Comparison of ENCODE assay signal across 9 mouse cellular contexts in genomic region chr10:41434624-41435023, GRCm38 (mm10). TPM values are rescaled to one million over a fixed set of nuclear protein-coding genes. Genes with fewer than 3 reads are reported as not detected.
DNase-seq lines count a peak whose midpoint lies in the region; ATAC-seq lines count a peak whose summit lies in the region.
"Had no signal": no experiment of that assay in that cellular context is flagged by ENCODE, and none has a peak within 500 bp of the region (broad histone marks: within the 10 kb centered on the region; RNA-seq: fewer than 3 reads in every experiment).

No protein-coding gene starts in this region.

- no peaks in the 10 kb centered on the region for H3K9me3 ChIP-seq in hindbrain, embryonic 14.5 days (ENCODE audit: control insufficient read depth, low read length)
- no peaks in the 10 kb centered on the region for H3K9me3 ChIP-seq in hindbrain, embryonic 16.5 days (ENCODE audit: control insufficient read depth, low read length)
- H3K9me3 ChIP-seq: neural tube, embryonic 13.5 days had no signal

- peak; percentile 41 for DNase-seq in hindbrain, embryonic 14.5 days (ENCODE audit: low spot score)
- DNase-seq in CD4-positive, CD25-positive, alpha-beta regulatory T cell, adult 2 months (ENCODE audit: low read depth, low spot score) = peak; percentile 63
- peak; percentile 70 for DNase-seq in adrenal gland, postnatal 10 days
- DNase-seq in gastrocnemius, adult 8-10 months (ENCODE audit: low spot score in 2 of 2) = peak; percentile 12 to 36
- DNase-seq in layer of hippocampus, postnatal 10 days (ENCODE audit: low spot score in 2 of 2) = peak; percentile 38 to 51
- peak; percentile 69 for DNase-seq in retina, embryonic 14.5 days (ENCODE audit: low spot score)
- no peak for DNase-seq in frontal cortex, postnatal 10 days (ENCODE audit: low spot score in 2 of 2)

- no peak overlapping the region for H3K4me2 ChIP-seq in hindbrain, embryonic 14.5 days (replicated peaks)
- H3K4me2 ChIP-seq in hindbrain, embryonic 16.5 days (ENCODE audit: low read length) = no peak overlapping the region
- H3K4me2 ChIP-seq: neural tube, embryonic 13.5 days had no signal

- no peaks in the 10 kb centered on the region for H3K36me3 ChIP-seq in hindbrain, embryonic 14.5 days (replicated peaks; ENCODE audit: control insufficient read depth, insufficient read depth)
- H3K36me3 ChIP-seq in hindbrain, embryonic 16.5 days (ENCODE audit: control insufficient read depth, insufficient read depth, low read length) = no peaks in the 10 kb centered on the region
- H3K36me3 ChIP-seq: neural tube, embryonic 13.5 days had no signal

- no peak for ATAC-seq in hindbrain, embryonic 14.5 days (ENCODE audit: low FRiP score)
- ATAC-seq in hindbrain, embryonic 16.5 days = no peak

- no peak overlapping the region for H3K4me3 ChIP-seq in hindbrain, embryonic 14.5 days (replicated peaks; ENCODE audit: low read length)
- H3K4me3 ChIP-seq in hindbrain, embryonic 16.5 days (ENCODE audit: low read length) = no peak overlapping the region
- H3K4me3 ChIP-seq: neural tube, embryonic 13.5 days had no signal

- H3K4me1 ChIP-seq in hindbrain, embryonic 14.5 days (replicated peaks; ENCODE audit: control insufficient read depth, insufficient read depth, low read length) = no peaks in the 10 kb centered on the region
- H3K4me1 ChIP-seq in hindbrain, embryonic 16.5 days (ENCODE audit: control insufficient read depth, insufficient read depth, low read depth, low read length) = no peaks in the 10 kb centered on the region
- H3K4me1 ChIP-seq: neural tube, embryonic 13.5 days had no signal

- WGBS in hindbrain, embryonic 14.5 days = 28% methylated on average over 4 of the region's 4 CpGs
- WGBS in hindbrain, embryonic 16.5 days = 28% methylated on average over 4 of the region's 4 CpGs

- H3K27ac ChIP-seq in hindbrain, embryonic 14.5 days = no peak overlapping the region
- no peak overlapping the region for H3K27ac ChIP-seq in hindbrain, embryonic 16.5 days (ENCODE audit: low read depth, low read length)
- H3K27ac ChIP-seq: neural tube, embryonic 13.5 days had no signal

- H3K27me3 ChIP-seq in hindbrain, embryonic 14.5 days (ENCODE audit: control insufficient read depth, insufficient read depth, low read length) = peaks cover 7% of the 10 kb centered on the region; the same call in 1 of the 2 replicates
- H3K27me3 ChIP-seq in hindbrain, embryonic 16.5 days (replicated peaks; ENCODE audit: control insufficient read depth, insufficient read depth, low read length) = peaks cover 6% of the 10 kb centered on the region; the same call in 1 of the 2 replicates

- H3K9ac ChIP-seq in hindbrain, embryonic 14.5 days = no peak overlapping the region
- no peak overlapping the region for H3K9ac ChIP-seq in hindbrain, embryonic 16.5 days (ENCODE audit: low read depth, low read length)
- H3K9ac ChIP-seq: neural tube, embryonic 13.5 days had no signal

RNA-seq across cellular contexts. Expression of gene Zbtb24, which starts 15.6 kb away (rescaled TPM):
- 19.0 and 19.1 TPM in 2 replicates for polyA plus RNA-seq in hindbrain, embryonic 14.5 days (2014; fragmentation: Nextera tagmentation; extraction: Ambion mirVana)
- polyA plus RNA-seq in hindbrain, embryonic 16.5 days (2015; fragmentation: Nextera tagmentation; extraction: Ambion mirVana) = 16.9 and 18.2 TPM in 2 replicates
- 10 to 100 TPM; 15.5 to 18.9 TPM for total RNA-seq in adrenal gland, postnatal 10 days (2021)
- total RNA-seq in gastrocnemius, adult 8-10 months (2022) = 1 to 10 TPM; 4.0 to 6.4 (median 4.7) TPM
- 10 to 100 TPM; 16.3 to 17.2 TPM for total RNA-seq in layer of hippocampus, postnatal 10 days (2021)

RNA-seq across cellular contexts. Expression of gene Mical1, which starts 41.5 kb away (rescaled TPM):
- polyA plus RNA-seq in hindbrain, embryonic 14.5 days (2014; fragmentation: Nextera tagmentation; extraction: Ambion mirVana) = 20.6 and 22.8 TPM in 2 replicates
- polyA plus RNA-seq in hindbrain, embryonic 16.5 days (2015; fragmentation: Nextera tagmentation; extraction: Ambion mirVana) = 25.9 and 31.0 TPM in 2 replicates
- 10 to 100 TPM; 15.2 to 19.0 TPM for total RNA-seq in adrenal gland, postnatal 10 days (2021)
- total RNA-seq in gastrocnemius, adult 8-10 months (2022) = 1 to 10 TPM; 2.2 to 4.0 (median 3.5) TPM
- total RNA-seq in layer of hippocampus, postnatal 10 days (2021) = 10 to 100 TPM; 41.9 to 42.5 TPM

RNA-seq across cellular contexts. Expression of gene Smpd2, which starts 55.5 kb away (rescaled TPM):
- polyA plus RNA-seq in hindbrain, embryonic 14.5 days (2014; fragmentation: Nextera tagmentation; extraction: Ambion mirVana) = 36.3 and 37.9 TPM in 2 replicates
- polyA plus RNA-seq in hindbrain, embryonic 16.5 days (2015; fragmentation: Nextera tagmentation; extraction: Ambion mirVana) = 46.5 and 52.9 TPM in 2 replicates
- 10 to 100 TPM; 23.6 to 29.0 TPM for total RNA-seq in adrenal gland, postnatal 10 days (2021)
- total RNA-seq in gastrocnemius, adult 8-10 months (2022) = 1 to 10 TPM; 6.8 to 10.0 (median 9.5) TPM
- total RNA-seq in layer of hippocampus, postnatal 10 days (2021) = 10 to 100 TPM; 21.2 to 26.2 TPM

RNA-seq across cellular contexts. Expression of gene Ppil6, which starts 55.6 kb away (rescaled TPM):
- 2.3 and 6.1 TPM in 2 replicates for polyA plus RNA-seq in hindbrain, embryonic 14.5 days (2014; fragmentation: Nextera tagmentation; extraction: Ambion mirVana)
- 4.5 and 5.3 TPM in 2 replicates for polyA plus RNA-seq in hindbrain, embryonic 16.5 days (2015; fragmentation: Nextera tagmentation; extraction: Ambion mirVana)
- 1 to 10 TPM in 1 of 2 experiments, under 1 TPM in 1; 0.33 to 1.1 TPM for total RNA-seq in adrenal gland, postnatal 10 days (2021)
- not detected for total RNA-seq in gastrocnemius, adult 8-10 months (2022)
- total RNA-seq in layer of hippocampus, postnatal 10 days (2021) = 1 to 10 TPM; 6.9 to 7.8 TPM

Comparison
In these comparisons a context has a peak if more than half of its experiments do, and no peak if none do; other contexts are left out.
1. DNase-seq: peak in hindbrain, embryonic 14.5 days (single experiment), CD4-positive, CD25-positive, alpha-beta regulatory T cell, adult 2 months (single experiment), adrenal gland, postnatal 10 days (single experiment), gastrocnemius, adult 8-10 months (2 of 2), layer of hippocampus, postnatal 10 days (2 of 2) and retina, embryonic 14.5 days (single experiment); none in frontal cortex, postnatal 10 days (0 of 2).